Mouse (Mus musculus): ENCODE measurements at regions not wholly inside any gene's neighbourhood (a gene's known extent, or its start where the extent isn't known, plus 50 kb on each side); places are given as distances from the start of the nearest gene placed in this dataset.

- 73% methylated on average over 8 of the region's 8 CpGs for WGBS
These were observed 292.2 kb upstream of the Tbx3 start for GRCm38 (mm10) chr5:119378261-119378660.

GRCm38 (mm10) chr5:119379915-119380432 is 290.5 kb upstream of the Tbx3 start:
- WGBS, result 93% methylated on average over 6 of the region's 6 CpGs
- no peak for TF ChIP-seq CTCF (IDR thresholded peaks at IDR 0.05; ENCODE audit: insufficient read depth, low read depth, low read length)
- TF ChIP-seq POLR2A (IDR thresholded peaks at IDR 0.05; ENCODE audit: insufficient read depth, low read depth, low read length), result no peak

More at GRCm38 (mm10) chr5:119378261-119378660, 292.2 kb upstream of the Tbx3 start:
- no peak for TF ChIP-seq CTCF (IDR thresholded peaks at IDR 0.05; ENCODE audit: insufficient read depth, low read depth, low read length)
- no peak for TF ChIP-seq POLR2A (IDR thresholded peaks at IDR 0.05; ENCODE audit: insufficient read depth, low read depth, low read length)
- Histone ChIP-seq H3K4me3 (ENCODE audit: insufficient read depth, low read depth, low read length) (no peak overlapping the region), H3K27ac (ENCODE audit: insufficient read depth, low read depth, low read length) (no peak overlapping the region), H3K4me1 (ENCODE audit: control insufficient read depth, insufficient read depth, low read length) (no peaks in the 10 kb centered on the region)

DNA sequence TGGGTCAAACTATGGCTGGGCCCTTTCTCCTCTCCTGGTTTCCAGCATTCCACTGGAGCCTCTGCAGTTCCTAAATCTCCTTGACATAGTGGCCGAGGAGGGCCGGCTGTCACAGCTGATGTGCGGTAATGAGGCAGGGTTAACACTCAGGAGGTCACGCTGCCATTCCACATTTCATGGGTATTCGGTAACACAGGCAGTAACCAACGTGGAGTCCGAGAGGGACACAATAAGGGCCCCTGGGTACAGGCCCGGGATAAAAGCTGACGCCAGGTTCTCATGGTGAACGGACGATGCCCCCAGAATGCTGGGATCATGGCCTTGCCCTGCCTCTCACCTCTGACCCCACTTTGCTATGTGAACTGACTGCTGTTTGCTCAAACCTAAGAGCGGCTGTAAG is 289.0 kb upstream of the Tbx3 start:
- 93% methylated on average over 12 of the region's 12 CpGs for WGBS
- Histone ChIP-seq H3K27ac (ENCODE audit: insufficient read depth, low read depth, low read length) (no peak overlapping the region), H3K4me3 (ENCODE audit: insufficient read depth, low read depth, low read length) (no peak overlapping the region), H3K4me1 (ENCODE audit: control insufficient read depth, insufficient read depth, low read length) (no peaks in the 10 kb centered on the region)
- no peak for TF ChIP-seq POLR2A (IDR thresholded peaks at IDR 0.05; ENCODE audit: insufficient read depth, low read depth, low read length)
- no peak for TF ChIP-seq CTCF (IDR thresholded peaks at IDR 0.05; ENCODE audit: insufficient read depth, low read depth, low read length)

More at GRCm38 (mm10) chr5:119379915-119380432, 290.5 kb upstream of the Tbx3 start:
- H3K27ac ChIP-seq (ENCODE audit: insufficient read depth, low read depth, low read length), result no peak overlapping the region
- no peak overlapping the region for H3K4me3 ChIP-seq (ENCODE audit: insufficient read depth, low read depth, low read length)
- H3K4me1 ChIP-seq (ENCODE audit: control insufficient read depth, insufficient read depth, low read length), result no peaks in the 10 kb centered on the region

- TF ChIP-seq CTCF (IDR thresholded peaks at IDR 0.05; ENCODE audit: insufficient read depth, low read depth, low read length) (no peak), POLR2A (IDR thresholded peaks at IDR 0.05; ENCODE audit: insufficient read depth, low read depth, low read length) (no peak)
- 94% methylated on average over 10 of the region's 10 CpGs for WGBS
- H3K27ac ChIP-seq (ENCODE audit: insufficient read depth, low read depth, low read length), result no peak overlapping the region
- H3K4me1 ChIP-seq (ENCODE audit: control insufficient read depth, insufficient read depth, low read length), result no peaks in the 10 kb centered on the region
- no peak overlapping the region for H3K4me3 ChIP-seq (ENCODE audit: insufficient read depth, low read depth, low read length)
These were observed 285.0 kb upstream of the Tbx3 start for GRCm38 (mm10) chr5:119385506-119385905.

DNA sequence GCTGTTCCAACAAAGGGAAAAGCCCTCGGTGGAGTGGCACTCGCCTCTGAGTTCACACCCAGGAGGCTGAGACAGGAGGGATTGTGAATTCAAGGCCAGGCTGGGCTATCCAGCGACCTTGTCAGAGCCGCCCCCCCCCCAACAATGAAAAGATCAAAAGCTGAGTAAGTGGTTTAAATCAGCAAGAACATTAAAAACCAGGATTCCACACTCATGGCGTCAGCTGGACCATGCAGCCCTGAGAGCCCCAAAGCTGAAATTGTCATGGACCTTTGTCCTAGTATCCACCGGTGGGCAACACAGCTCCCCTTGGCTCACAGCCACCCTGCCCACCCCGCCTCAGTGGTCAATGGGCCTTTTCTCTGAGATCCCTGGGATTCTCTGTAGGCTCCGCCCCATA is 283.6 kb upstream of the Tbx3 start:
- no peak overlapping the region for H3K4me3 ChIP-seq (ENCODE audit: insufficient read depth, low read depth, low read length)
- H3K4me1 ChIP-seq (ENCODE audit: control insufficient read depth, insufficient read depth, low read length), result no peaks in the 10 kb centered on the region
- WGBS, result 78% methylated on average over 8 of the region's 8 CpGs
- no peak overlapping the region for H3K27ac ChIP-seq (ENCODE audit: insufficient read depth, low read depth, low read length)
- TF ChIP-seq CTCF (IDR thresholded peaks at IDR 0.05; ENCODE audit: insufficient read depth, low read depth, low read length), result no peak
- no peak for TF ChIP-seq POLR2A (IDR thresholded peaks at IDR 0.05; ENCODE audit: insufficient read depth, low read depth, low read length)

DNA sequence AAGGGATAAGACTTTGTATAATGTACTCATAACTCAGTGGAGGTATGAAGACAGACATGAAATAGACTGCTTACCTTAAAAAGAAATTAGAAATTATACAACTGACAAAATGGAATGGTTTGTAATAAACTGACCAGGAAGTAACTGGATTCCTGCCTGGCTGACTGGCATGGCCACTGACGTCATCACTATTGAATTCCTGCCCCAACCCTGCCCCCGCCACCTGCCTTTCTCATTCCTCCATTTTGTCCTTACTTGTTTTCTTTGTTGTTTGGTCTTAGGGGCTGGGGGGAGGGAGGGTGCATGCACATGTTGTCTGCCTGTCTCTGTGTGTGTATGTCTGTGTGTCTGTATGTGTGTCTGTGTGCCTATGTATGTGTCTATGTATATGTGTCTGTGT is 283.2 kb upstream of the Tbx3 start:
- no peak overlapping the region for H3K27ac ChIP-seq (ENCODE audit: insufficient read depth, low read depth, low read length)
- no peaks in the 10 kb centered on the region for H3K4me1 ChIP-seq (ENCODE audit: control insufficient read depth, insufficient read depth, low read length)
- WGBS, result 74% methylated on average over 2 of the region's 2 CpGs
- TF ChIP-seq POLR2A (IDR thresholded peaks at IDR 0.05; ENCODE audit: insufficient read depth, low read depth, low read length) (no peak), CTCF (IDR thresholded peaks at IDR 0.05; ENCODE audit: insufficient read depth, low read depth, low read length) (no peak)
- H3K4me3 ChIP-seq (ENCODE audit: insufficient read depth, low read depth, low read length), result no peak overlapping the region

DNA sequence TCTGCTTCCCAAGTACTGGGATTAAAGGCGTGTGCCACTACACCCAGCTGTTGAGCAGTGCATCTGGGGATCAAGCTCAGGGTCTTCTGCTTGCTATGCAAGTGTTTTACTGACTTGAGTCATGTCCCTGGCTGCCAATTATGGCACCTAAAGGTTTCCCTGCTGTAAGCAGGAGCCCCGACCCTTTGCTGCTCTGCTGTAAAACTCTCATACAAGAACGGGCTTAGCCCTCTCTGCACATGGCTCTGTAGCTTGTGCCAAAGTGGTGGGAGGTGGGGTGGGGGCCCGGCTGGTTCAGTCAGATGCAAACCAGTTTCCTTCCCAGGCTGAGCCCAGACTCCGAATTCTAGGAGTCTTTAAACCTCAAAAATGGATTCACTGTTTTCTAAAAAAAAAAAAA is 281.6 kb upstream of the Tbx3 start:
- WGBS, result 51% methylated on average over 5 of the region's 5 CpGs
- TF ChIP-seq POLR2A (IDR thresholded peaks at IDR 0.05; ENCODE audit: insufficient read depth, low read depth, low read length) (no peak), CTCF (IDR thresholded peaks at IDR 0.05; ENCODE audit: insufficient read depth, low read depth, low read length) (no peak)
- Histone ChIP-seq H3K4me3 (ENCODE audit: insufficient read depth, low read depth, low read length) (no peak overlapping the region), H3K4me1 (ENCODE audit: control insufficient read depth, insufficient read depth, low read length) (no peaks in the 10 kb centered on the region), H3K27ac (ENCODE audit: insufficient read depth, low read depth, low read length) (no peak overlapping the region)

DNA sequence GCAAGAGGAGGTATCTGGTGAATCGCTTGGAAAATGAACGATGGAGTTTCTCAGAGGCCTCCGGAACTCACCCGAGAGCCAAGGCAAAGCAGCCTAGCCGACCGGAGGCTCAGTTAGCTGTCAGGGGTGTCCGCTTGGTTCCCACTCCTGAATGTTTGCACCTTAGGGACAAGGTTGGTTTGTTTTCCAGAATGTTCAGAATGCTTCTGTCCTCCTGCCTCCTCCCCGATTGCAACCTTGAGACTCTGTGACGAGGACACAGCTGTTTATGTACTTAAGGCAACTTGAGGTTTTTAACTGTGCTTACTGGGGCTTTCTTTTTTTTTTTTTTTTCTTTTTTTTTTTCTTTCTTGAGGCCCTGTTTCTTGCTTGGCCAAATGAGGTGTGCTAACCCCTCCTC is 281.1 kb upstream of the Tbx3 start:
- Histone ChIP-seq H3K4me1 (ENCODE audit: control insufficient read depth, insufficient read depth, low read length) (no peaks in the 10 kb centered on the region), H3K4me3 (ENCODE audit: insufficient read depth, low read depth, low read length) (no peak overlapping the region), H3K27ac (ENCODE audit: insufficient read depth, low read depth, low read length) (no peak overlapping the region)
- 65% methylated on average over 9 of the region's 9 CpGs for WGBS
- TF ChIP-seq POLR2A (IDR thresholded peaks at IDR 0.05; ENCODE audit: insufficient read depth, low read depth, low read length) (no peak), CTCF (IDR thresholded peaks at IDR 0.05; ENCODE audit: insufficient read depth, low read depth, low read length) (no peak)

DNA sequence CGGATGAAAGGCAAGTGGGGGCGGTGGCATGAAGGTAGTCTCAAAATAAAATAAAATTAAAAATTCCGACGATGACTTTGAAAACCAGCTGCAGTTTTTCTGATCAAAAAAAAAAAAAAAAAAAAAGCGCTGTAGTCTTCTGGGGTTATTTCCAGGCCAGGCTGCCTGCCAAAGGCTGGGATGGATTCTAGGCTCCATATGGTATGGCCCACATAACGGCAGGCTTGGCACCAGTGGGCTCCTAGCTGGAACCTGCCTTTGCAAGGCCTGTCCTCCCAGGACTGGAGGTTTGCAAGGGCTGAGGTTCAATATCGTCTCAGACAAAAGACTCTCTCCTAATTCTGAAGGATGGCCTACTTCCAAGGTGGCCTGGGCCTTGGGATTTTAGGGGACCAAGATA is 280.6 kb upstream of the Tbx3 start:
- Histone ChIP-seq H3K27ac (ENCODE audit: insufficient read depth, low read depth, low read length) (no peak overlapping the region), H3K4me1 (ENCODE audit: control insufficient read depth, insufficient read depth, low read length) (no peaks in the 10 kb centered on the region), H3K4me3 (ENCODE audit: insufficient read depth, low read depth, low read length) (no peak overlapping the region)
- WGBS, result 70% methylated on average over 7 of the region's 7 CpGs
- TF ChIP-seq POLR2A (IDR thresholded peaks at IDR 0.05; ENCODE audit: insufficient read depth, low read depth, low read length) (no peak), CTCF (IDR thresholded peaks at IDR 0.05; ENCODE audit: insufficient read depth, low read depth, low read length) (no peak)

DNA sequence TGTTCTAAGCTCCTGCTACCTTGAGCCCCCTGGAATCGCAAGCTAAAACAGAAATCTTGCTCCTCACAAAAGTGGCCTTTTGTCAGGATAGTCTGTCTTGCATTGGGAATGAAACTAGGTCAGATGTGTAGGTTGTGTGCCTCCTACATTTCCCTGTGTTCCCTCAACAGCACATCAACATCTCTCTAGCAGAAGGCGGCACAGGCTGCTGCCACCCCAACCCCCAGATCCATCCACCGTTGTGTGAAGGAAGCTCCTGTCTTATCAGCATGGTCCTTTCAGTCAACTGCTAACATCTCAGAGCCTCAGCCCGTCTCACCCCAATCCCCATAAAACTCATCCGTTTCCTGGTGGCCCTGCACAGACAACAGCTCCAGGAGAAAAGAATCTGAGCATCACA is 272.0 kb upstream of the Tbx3 start:
- TF ChIP-seq CTCF (IDR thresholded peaks at IDR 0.05; ENCODE audit: insufficient read depth, low read depth, low read length) (no peak), POLR2A (IDR thresholded peaks at IDR 0.05; ENCODE audit: insufficient read depth, low read depth, low read length) (no peak)
- 88% methylated on average over 5 of the region's 5 CpGs for WGBS
- Histone ChIP-seq H3K27ac (ENCODE audit: insufficient read depth, low read depth, low read length) (no peak overlapping the region), H3K4me1 (ENCODE audit: control insufficient read depth, insufficient read depth, low read length) (0 out of 2 replicates have a peak, but pooled peaks cover 2% of the 10 kb centered on the region), H3K4me3 (ENCODE audit: insufficient read depth, low read depth, low read length) (no peak overlapping the region)
